Mouse (Mus musculus) liver, embryonic 15.5 days (tissue): ENCODE results near the gene Pdcl. TPM values are rescaled to one million over a fixed set of nuclear protein-coding genes. Genes with fewer than 3 reads are reported as not detected.

Experiments used
- ATAC-seq: fragments of 200-750 bp; cut with Nextera tagmentation; 2 replicates; pipeline ENCODE4 v1.8.0; 2017; ENCODE audit warnings: moderate number of reproducible peaks, mild to moderate bottlenecking, moderate library complexity; ENCODE audit not compliant: insufficient read depth
- H3K27ac ChIP-seq: fragments of 300-500 bp; sonication (generic); replicated peaks from 2 replicates; pipeline ENCODE4 v1.5.1; 2015; ENCODE audit warnings: mild to moderate bottlenecking, inconsistent platforms
- H3K27me3 ChIP-seq: fragments of 300-500 bp; sonication (generic); 2 replicates; pipeline ENCODE4 v1.6.1; 2015; ENCODE audit warnings: mild to moderate bottlenecking, inconsistent platforms
- H3K36me3 ChIP-seq: fragments of 300-500 bp; sonication (generic); replicated peaks from 2 replicates; pipeline ENCODE4 v1.6.1; 2015; ENCODE audit warnings: moderate library complexity, mild to moderate bottlenecking, inconsistent platforms
- H3K4me1 ChIP-seq: fragments of 300-500 bp; sonication (generic); replicated peaks from 2 replicates; pipeline ENCODE4 v1.6.1; 2015; ENCODE audit warnings: inconsistent platforms
- H3K4me2 ChIP-seq: fragments of 300-500 bp; sonication (generic); 2 replicates; pipeline ENCODE4 v1.6.1; 2015; ENCODE audit warnings: moderate library complexity, mild to moderate bottlenecking, inconsistent platforms
- H3K4me3 ChIP-seq: fragments of 300-500 bp; sonication (generic); replicated peaks from 2 replicates; pipeline ENCODE4 v1.5.1; 2015; ENCODE audit warnings: mild to moderate bottlenecking, inconsistent platforms
- H3K9ac ChIP-seq: fragments of 300-500 bp; sonication (generic); 2 replicates; pipeline ENCODE4 v1.6.1; 2015; ENCODE audit warnings: moderate library complexity, mild to moderate bottlenecking, inconsistent platforms
- H3K9me3 ChIP-seq: fragments of 300-500 bp; sonication (generic); replicated peaks from 2 replicates; pipeline ENCODE4 v1.6.1; 2016; ENCODE audit warnings: inconsistent platforms
- WGBS: fragments of 180-500 bp; shearing (Covaris S2); methylation state at CpG from one replicate; pipeline ENCODE4 v1.1.7; 2015; ENCODE audit warnings: mixed read lengths; ENCODE audit not compliant: insufficient replicate concordance; 5-methylcytosine and 5-hydroxymethylcytosine counted together
- polyA plus RNA-seq: library from polyadenylated mRNA; unstranded; fragments of >200 nt; fragmentation: Nextera tagmentation; extraction: Ambion mirVana; gene quantifications from 2 replicates; pipeline ENCODE4 v1.2.1, GENCODE M21; 2015

The Pdcl gene
- polyA plus RNA-seq, 1 experiment from 2014 or later: 10.1 TPM

GRCm38 (mm10) chr2:37326215-37326614 is 32.9 kb downstream of the Pdcl start, which contains the start of gene Olfr368:
Gene Olfr368 (plus strand): TSS chr2:37326515.
- no peak within 1 kb of the TSS for H3K4me3 ChIP-seq
- no peaks in the 10 kb centered on the region for H3K4me1 ChIP-seq
- H3K4me2 ChIP-seq: no peak within 1 kb of the TSS
- no peaks in the 10 kb centered on the region for H3K27me3 ChIP-seq
- no peaks in the 10 kb centered on the region for H3K36me3 ChIP-seq
- no peak within 1 kb of the TSS for H3K9ac ChIP-seq
- H3K9me3 ChIP-seq: no peaks in the 10 kb centered on the region
- 43% methylated on average over 1 of the region's 1 CpGs for WGBS
- ATAC-seq: no peak
- no peak within 1 kb of the TSS for H3K27ac ChIP-seq

Other genes with a start within 250 kb of the Pdcl start
- not detected in 2 replicates for gene Olfr362, start 241.4 kb downstream of the Pdcl start, polyA plus RNA-seq
- gene Olfr364-ps1, start 220.0 kb downstream of the Pdcl start, polyA plus RNA-seq: not detected in 2 replicates
- gene Olfr365, start 171.1 kb downstream of the Pdcl start, polyA plus RNA-seq: not detected in 2 replicates
- not detected in 2 replicates for gene Olfr366, start 147.8 kb downstream of the Pdcl start, polyA plus RNA-seq
- not detected in 2 replicates for gene Olfr368, start 32.8 kb downstream of the Pdcl start, polyA plus RNA-seq
- gene Rc3h2, start 63.6 kb upstream of the Pdcl start, polyA plus RNA-seq: 3.8 and 5.3 TPM in 2 replicates
- 1.5 and 1.6 TPM in 2 replicates for gene Zbtb26, start 83.8 kb upstream of the Pdcl start, polyA plus RNA-seq
- gene Zbtb6, start 83.8 kb upstream of the Pdcl start, polyA plus RNA-seq: 2.5 TPM in 2 replicates
- gene Rabgap1, start 83.9 kb upstream of the Pdcl start, polyA plus RNA-seq: 6.1 and 6.3 TPM in 2 replicates
- gene Gpr21, start 157.0 kb upstream of the Pdcl start, polyA plus RNA-seq: 0.08 and 0.13 TPM in 2 replicates